Mouse (Mus musculus): Measurements from ENCODE around the gene Klhl2. TPM values are rescaled to one million over a fixed set of nuclear protein-coding genes. Genes with fewer than 3 reads are reported as not detected.

Klhl2 gene
- 18.4 and 19.5 TPM in 2 replicates for polyA plus RNA-seq (2015; fragmentation: Nextera tagmentation; extraction: Ambion mirVana)

- Histone ChIP-seq H3K27ac (peak within 1 kb of the TSS; percentile 42), H3K27me3 (replicated peaks) (no peaks in the 10 kb centered on the region), H3K9ac (peak within 1 kb of the TSS; percentile 69), H3K4me2 (peak within 1 kb of the TSS; percentile 90), H3K36me3 (no peaks in the 10 kb centered on the region), H3K9me3 (no peaks in the 10 kb centered on the region), H3K4me1 (peaks cover 16% of the 10 kb centered on the region; the same call in 1 of the 2 replicates), H3K4me3 (replicated peaks) (peak within 1 kb of the TSS; percentile 91)
- peak; percentile 91 for ATAC-seq (ENCODE audit: insufficient read depth, low FRiP score, low read depth)
- WGBS = under 1% methylated on average over 41 of the region's 68 CpGs
These were observed at the start of gene Klhl2 for GRCm38 (mm10) chr8:64849897-64850541. Gene Klhl2 (minus strand): TSS chr8:64850017.

- WGBS = 15% methylated on average over 4 of the region's 4 CpGs
- no peak overlapping the region for H3K4me3 ChIP-seq (replicated peaks)
- H3K4me2 ChIP-seq = no peak overlapping the region
These were observed 48.9 kb upstream of the Klhl2 start for GRCm38 (mm10) chr8:64898710-64899109.

GRCm38 (mm10) chr8:64896731-64897130 lies 46.9 kb upstream of the Klhl2 start:
- Histone ChIP-seq H3K27me3 (replicated peaks) (no peaks in the 10 kb centered on the region), H3K36me3 (no peaks in the 10 kb centered on the region), H3K4me1 (no peaks in the 10 kb centered on the region), H3K4me2 (no peak overlapping the region), H3K4me3 (replicated peaks) (no peak overlapping the region), H3K27ac (no peak overlapping the region), H3K9ac (no peak overlapping the region), H3K9me3 (no peaks in the 10 kb centered on the region)
- WGBS = 84% methylated on average over 5 of the region's 5 CpGs
- no peak for ATAC-seq (ENCODE audit: insufficient read depth, low FRiP score, low read depth)

More at GRCm38 (mm10) chr8:64898710-64899109, 48.9 kb upstream of the Klhl2 start:
- no peak overlapping the region for H3K27ac ChIP-seq
- no peak for ATAC-seq (ENCODE audit: insufficient read depth, low FRiP score, low read depth)
- no peaks in the 10 kb centered on the region for H3K27me3 ChIP-seq (replicated peaks)
- H3K9me3 ChIP-seq = no peaks in the 10 kb centered on the region
- H3K4me1 ChIP-seq = no peaks in the 10 kb centered on the region
- no peak overlapping the region for H3K9ac ChIP-seq
- no peaks in the 10 kb centered on the region for H3K36me3 ChIP-seq

GRCm38 (mm10) chr8:64880619-64881200 lies 30.9 kb upstream of the Klhl2 start:
- Histone ChIP-seq H3K27ac (no peak overlapping the region), H3K27me3 (replicated peaks) (no peaks in the 10 kb centered on the region), H3K9ac (no peak overlapping the region), H3K9me3 (no peaks in the 10 kb centered on the region), H3K4me2 (peak overlapping the region; percentile 27), H3K4me1 (no peaks in the 10 kb centered on the region), H3K4me3 (replicated peaks) (no peak overlapping the region), H3K36me3 (no peaks in the 10 kb centered on the region)
- WGBS = 28% methylated on average over 13 of the region's 13 CpGs
- ATAC-seq (ENCODE audit: insufficient read depth, low FRiP score, low read depth) = no peak

GRCm38 (mm10) chr8:64877630-64878312 lies 28.0 kb upstream of the Klhl2 start:
- no peak overlapping the region for H3K9ac ChIP-seq
- no peaks in the 10 kb centered on the region for H3K36me3 ChIP-seq
- H3K4me3 ChIP-seq (replicated peaks) = no peak overlapping the region
- H3K4me2 ChIP-seq = no peak overlapping the region
- 76% methylated on average over 22 of the region's 22 CpGs for WGBS
- no peak overlapping the region for H3K27ac ChIP-seq
- no peaks in the 10 kb centered on the region for H3K4me1 ChIP-seq
- no peaks in the 10 kb centered on the region for H3K9me3 ChIP-seq
- no peaks in the 10 kb centered on the region for H3K27me3 ChIP-seq (replicated peaks)
- no peak for ATAC-seq (ENCODE audit: insufficient read depth, low FRiP score, low read depth)

- H3K9me3 ChIP-seq = no peaks in the 10 kb centered on the region
- peak; percentile 56; the same call in 1 of the 2 replicates for ATAC-seq (ENCODE audit: insufficient read depth, low FRiP score, low read depth)
- WGBS = 70% methylated on average over 12 of the region's 12 CpGs
- no peak overlapping the region for H3K9ac ChIP-seq
- H3K27ac ChIP-seq = no peak overlapping the region
- no peaks in the 10 kb centered on the region for H3K4me1 ChIP-seq
- H3K4me3 ChIP-seq (replicated peaks) = no peak overlapping the region
- no peaks in the 10 kb centered on the region for H3K36me3 ChIP-seq
- no peak overlapping the region for H3K4me2 ChIP-seq
- H3K27me3 ChIP-seq (replicated peaks) = no peaks in the 10 kb centered on the region
These were observed 21.8 kb upstream of the Klhl2 start for GRCm38 (mm10) chr8:64871469-64872165.

- 49% methylated on average over 2 of the region's 2 CpGs for WGBS
- Histone ChIP-seq H3K27me3 (replicated peaks) (no peaks in the 10 kb centered on the region), H3K36me3 (no peaks in the 10 kb centered on the region), H3K27ac (no peak overlapping the region), H3K9me3 (no peaks in the 10 kb centered on the region), H3K4me2 (no peak overlapping the region), H3K4me3 (replicated peaks) (no peak overlapping the region), H3K9ac (no peak overlapping the region), H3K4me1 (no peaks in the 10 kb centered on the region)
- ATAC-seq (ENCODE audit: insufficient read depth, low FRiP score, low read depth) = no peak
These were observed 20.4 kb upstream of the Klhl2 start for GRCm38 (mm10) chr8:64870218-64870617.

- Histone ChIP-seq H3K9me3 (no peaks in the 10 kb centered on the region), H3K9ac (peak overlapping the region; percentile 69), H3K36me3 (no peaks in the 10 kb centered on the region), H3K27ac (peak overlapping the region; percentile 42), H3K4me3 (replicated peaks) (peak overlapping the region; percentile 91), H3K27me3 (replicated peaks) (no peaks in the 10 kb centered on the region), H3K4me2 (peak overlapping the region; percentile 90), H3K4me1 (peaks cover 17% of the 10 kb centered on the region; the same call in 1 of the 2 replicates)
- under 1% methylated on average over 81 of the region's 100 CpGs for WGBS
- ATAC-seq (ENCODE audit: insufficient read depth, low FRiP score, low read depth) = peak; percentile 67
These were observed 523 bp downstream of the Klhl2 start for GRCm38 (mm10) chr8:64849091-64849896.

GRCm38 (mm10) chr8:64848245-64848785 lies 1.5 kb downstream of the Klhl2 start:
- ATAC-seq (ENCODE audit: insufficient read depth, low FRiP score, low read depth) = no peak
- no peaks in the 10 kb centered on the region for H3K9me3 ChIP-seq
- no peak overlapping the region for H3K27ac ChIP-seq
- H3K4me1 ChIP-seq = peaks cover 19% of the 10 kb centered on the region; the same call in 1 of the 2 replicates
- 17% methylated on average over 8 of the region's 8 CpGs for WGBS
- H3K4me3 ChIP-seq (replicated peaks) = peak overlapping the region; percentile 91
- peak overlapping the region; percentile 90 for H3K4me2 ChIP-seq
- H3K9ac ChIP-seq = no peak overlapping the region
- H3K27me3 ChIP-seq (replicated peaks) = no peaks in the 10 kb centered on the region
- no peaks in the 10 kb centered on the region for H3K36me3 ChIP-seq

GRCm38 (mm10) chr8:64847650-64848049 lies 2.2 kb downstream of the Klhl2 start:
- WGBS = 42% methylated on average over 2 of the region's 2 CpGs
- Histone ChIP-seq H3K4me1 (peaks cover 19% of the 10 kb centered on the region; the same call in 1 of the 2 replicates), H3K4me2 (no peak overlapping the region), H3K9me3 (no peaks in the 10 kb centered on the region), H3K27ac (no peak overlapping the region), H3K9ac (no peak overlapping the region), H3K36me3 (no peaks in the 10 kb centered on the region), H3K27me3 (replicated peaks) (no peaks in the 10 kb centered on the region), H3K4me3 (replicated peaks) (no peak overlapping the region)
- ATAC-seq (ENCODE audit: insufficient read depth, low FRiP score, low read depth) = no peak

GRCm38 (mm10) chr8:64847241-64847640 lies 2.6 kb downstream of the Klhl2 start:
- Histone ChIP-seq H3K27me3 (replicated peaks) (no peaks in the 10 kb centered on the region), H3K9ac (no peak overlapping the region), H3K4me2 (no peak overlapping the region), H3K9me3 (no peaks in the 10 kb centered on the region), H3K27ac (no peak overlapping the region), H3K36me3 (no peaks in the 10 kb centered on the region), H3K4me1 (peaks cover 19% of the 10 kb centered on the region; the same call in 1 of the 2 replicates), H3K4me3 (replicated peaks) (no peak overlapping the region)
- ATAC-seq (ENCODE audit: insufficient read depth, low FRiP score, low read depth) = no peak
- 48% methylated on average over 2 of the region's 2 CpGs for WGBS
